In the genomic region with DNA sequence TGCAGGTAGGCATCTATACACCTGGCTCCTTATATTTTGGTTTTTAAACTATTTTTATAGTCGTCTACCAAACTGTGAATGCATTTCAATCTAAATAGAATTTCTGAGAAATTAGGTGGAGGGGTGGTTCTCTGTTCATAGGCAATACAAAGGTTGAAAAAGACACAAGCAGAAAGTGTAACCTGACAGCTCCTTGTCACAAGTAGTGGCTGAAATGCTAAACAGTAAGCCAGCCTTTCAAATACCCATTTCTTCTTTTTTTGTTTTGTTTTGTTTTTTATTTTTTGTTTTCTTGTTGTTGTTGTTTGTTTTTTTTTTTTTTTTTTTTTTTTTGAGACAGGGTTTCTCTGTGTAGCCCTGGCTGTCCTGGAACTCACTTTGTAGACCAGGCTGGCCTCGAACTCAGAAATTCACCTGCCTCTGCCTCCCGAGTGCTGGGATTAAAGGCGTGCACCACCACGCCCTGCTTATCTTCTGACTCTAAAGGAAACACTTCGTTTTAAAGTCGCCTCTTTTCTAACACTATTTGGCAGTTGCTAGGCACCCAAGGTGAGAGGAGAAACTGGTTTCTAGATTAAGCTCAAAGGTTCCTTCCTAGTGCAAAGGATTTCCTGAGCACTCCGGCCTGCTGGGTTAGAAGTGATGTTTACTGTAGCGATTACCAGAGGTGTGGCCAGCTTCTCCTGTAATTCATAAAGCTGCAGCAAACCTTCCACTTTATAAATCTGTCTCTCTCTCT, we compare ENCODE assay signal across 14 mouse cellular contexts. TPM values are rescaled to one million over a fixed set of nuclear protein-coding genes. Genes with fewer than 3 reads are reported as not detected.
DNase-seq lines count a peak whose midpoint lies in the region; ATAC-seq and TF ChIP-seq lines count a peak whose summit lies in the region.
"Had no signal": no experiment of that assay in that cellular context is flagged by ENCODE, and none has a peak within 500 bp of the region (broad histone marks: within the 10 kb centered on the region; RNA-seq: fewer than 3 reads in every experiment).

No protein-coding gene starts in this region.

- no peaks in the 10 kb centered on the region for H3K36me3 ChIP-seq in heart, embryonic 12.5 days
- no peaks in the 10 kb centered on the region for H3K36me3 ChIP-seq in intestine, embryonic 16.5 days (ENCODE audit: control insufficient read depth, insufficient read depth, low read length)
- H3K36me3 ChIP-seq in small intestine, adult 2 months (ENCODE audit: control insufficient read depth, insufficient read depth, low read length), result no peaks in the 10 kb centered on the region
- H3K36me3 ChIP-seq in hindbrain, embryonic 16.5 days (ENCODE audit: control insufficient read depth, insufficient read depth, low read length), result no peaks in the 10 kb centered on the region
- H3K36me3 ChIP-seq: limb, embryonic 10.5 days; midbrain, embryonic 12.5 days had no signal

- no peaks in the 10 kb centered on the region for H3K9me3 ChIP-seq in heart, embryonic 12.5 days (replicated peaks)
- no peaks in the 10 kb centered on the region for H3K9me3 ChIP-seq in intestine, embryonic 16.5 days (ENCODE audit: control insufficient read depth, low read length)
- no peaks in the 10 kb centered on the region for H3K9me3 ChIP-seq in hindbrain, embryonic 16.5 days (ENCODE audit: control insufficient read depth, low read length)
- H3K9me3 ChIP-seq: limb, embryonic 10.5 days; midbrain, embryonic 12.5 days had no signal

- TF ChIP-seq POLR2A in small intestine, adult 2 months (IDR thresholded peaks at IDR 0.05; ENCODE audit: low read depth, low read length), result no peak

- H3K9ac ChIP-seq in heart, embryonic 12.5 days, result no peak overlapping the region
- H3K9ac ChIP-seq in intestine, embryonic 16.5 days (ENCODE audit: low read depth, low read length), result no peak overlapping the region
- H3K9ac ChIP-seq in hindbrain, embryonic 16.5 days (ENCODE audit: low read depth, low read length), result no peak overlapping the region
- H3K9ac ChIP-seq: midbrain, embryonic 12.5 days had no signal

- no peak for ATAC-seq in heart, embryonic 12.5 days (ENCODE audit: insufficient number of reproducible peaks, low FRiP score)
- ATAC-seq in CD4-positive, CD25-positive, alpha-beta regulatory T cell, adult 4 months, result peak; percentile 52
- peak; percentile 74 for ATAC-seq in intestine, embryonic 16.5 days
- no peak for ATAC-seq in hindbrain, embryonic 16.5 days

- TF ChIP-seq CTCF in small intestine, adult 2 months (IDR thresholded peaks at IDR 0.05; ENCODE audit: extremely low read depth, insufficient read length, insufficient replicate concordance, low read depth, low read length), result no peak

- no peak overlapping the region for H3K4me3 ChIP-seq in heart, embryonic 12.5 days
- no peak overlapping the region for H3K4me3 ChIP-seq in intestine, embryonic 16.5 days (ENCODE audit: low read length)
- H3K4me3 ChIP-seq in small intestine, adult 2 months (ENCODE audit: low read depth, low read length), result no peak overlapping the region
- no peak overlapping the region for H3K4me3 ChIP-seq in hindbrain, embryonic 16.5 days (ENCODE audit: low read length)
- H3K4me3 ChIP-seq: limb, embryonic 10.5 days; midbrain, embryonic 12.5 days had no signal

- H3K27ac ChIP-seq in heart, embryonic 12.5 days (ENCODE audit: poor library complexity, severe bottlenecking), result no peak overlapping the region
- peak overlapping the region; percentile 68 for H3K27ac ChIP-seq in intestine, embryonic 16.5 days (ENCODE audit: low read length)
- peak overlapping the region; percentile 82 for H3K27ac ChIP-seq in small intestine, adult 2 months (ENCODE audit: insufficient read depth, low read depth, low read length)
- no peak overlapping the region for H3K27ac ChIP-seq in hindbrain, embryonic 16.5 days (ENCODE audit: low read depth, low read length)
- H3K27ac ChIP-seq: limb, embryonic 10.5 days; midbrain, embryonic 12.5 days had no signal

- peak; percentile 74 for DNase-seq in heart, adult 8-10 months (ENCODE audit: low spot score)
- no peak for DNase-seq in adipocyte (ENCODE audit: low spot score)
- DNase-seq in gastrocnemius, adult 8-10 months (ENCODE audit: low spot score in 2 of 2), result no peak
- DNase-seq: cerebellum, adult 11-12 months; heart, postnatal 36 days; kidney, postnatal 10 days had no signal

- WGBS in heart, embryonic 12.5 days, result 56% methylated on average over 9 of the region's 9 CpGs
- WGBS in intestine, embryonic 16.5 days, result 43% methylated on average over 9 of the region's 9 CpGs
- WGBS in small intestine, adult 2 months, result 23% methylated on average over 9 of the region's 9 CpGs
- 79% methylated on average over 9 of the region's 9 CpGs for whole genome bisulfite sequencing in hindbrain, embryonic 16.5 days

- H3K4me1 ChIP-seq in heart, embryonic 12.5 days (replicated peaks), result peaks cover 14% of the 10 kb centered on the region
- H3K4me1 ChIP-seq in intestine, embryonic 16.5 days (ENCODE audit: control insufficient read depth, insufficient read depth, low read length), result peaks cover 12% of the 10 kb centered on the region
- H3K4me1 ChIP-seq in small intestine, adult 2 months (ENCODE audit: control insufficient read depth, insufficient read depth, insufficient read length, low read length), result peaks cover 22% of the 10 kb centered on the region; the same call in 1 of the 2 replicates
- no peaks in the 10 kb centered on the region for H3K4me1 ChIP-seq in hindbrain, embryonic 16.5 days (ENCODE audit: control insufficient read depth, insufficient read depth, low read depth, low read length)
- H3K4me1 ChIP-seq: midbrain, embryonic 12.5 days had no signal

- no peaks in the 10 kb centered on the region for H3K27me3 ChIP-seq in heart, embryonic 12.5 days (replicated peaks)
- no peaks in the 10 kb centered on the region for H3K27me3 ChIP-seq in intestine, embryonic 16.5 days (replicated peaks; ENCODE audit: control insufficient read depth, insufficient read depth, low read length)
- no peaks in the 10 kb centered on the region for H3K27me3 ChIP-seq in small intestine, adult 2 months (ENCODE audit: control insufficient read depth, insufficient read depth, low read length)
- no peaks in the 10 kb centered on the region for H3K27me3 ChIP-seq in hindbrain, embryonic 16.5 days (replicated peaks; ENCODE audit: control insufficient read depth, insufficient read depth, low read length)
- H3K27me3 ChIP-seq: midbrain, embryonic 12.5 days had no signal

- no peak overlapping the region for H3K4me2 ChIP-seq in heart, embryonic 12.5 days
- H3K4me2 ChIP-seq in intestine, embryonic 16.5 days (ENCODE audit: low read depth, low read length), result no peak overlapping the region
- no peak overlapping the region for H3K4me2 ChIP-seq in hindbrain, embryonic 16.5 days (ENCODE audit: low read length)
- H3K4me2 ChIP-seq: midbrain, embryonic 12.5 days had no signal

RNA-seq across cellular contexts. Expression of gene Ifngr1, which starts 9.7 kb away (rescaled TPM):
- total RNA-seq in heart, adult 8-10 months (2022), result 10 to 100 TPM; 38.6 to 45.7 (median 39.3) TPM
- 31.0 and 33.0 TPM in 2 replicates for polyA plus RNA-seq in heart, embryonic 12.5 days (2016; fragmentation: Nextera tagmentation; extraction: Ambion mirVana)
- polyA plus RNA-seq in CD4-positive, CD25-positive, alpha-beta regulatory T cell, adult 4 months (2017; shearing (Covaris generic)), result 100 to 1,000 TPM; 424 to 434 TPM
- polyA plus RNA-seq in intestine, embryonic 16.5 days (2015; fragmentation: Nextera tagmentation; extraction: Ambion mirVana), result 108 and 115 TPM in 2 replicates
- polyA plus RNA-seq in small intestine, adult 2 months (2012; rRNA removed), result 17.7 and 37.4 TPM in 2 replicates
- total RNA-seq in gastrocnemius, adult 8-10 months (2022), result 10 to 100 TPM; 13.2 to 24.6 (median 20.5) TPM
- polyA plus RNA-seq in hindbrain, embryonic 16.5 days (2015; fragmentation: Nextera tagmentation; extraction: Ambion mirVana), result 25.6 and 26.5 TPM in 2 replicates

RNA-seq across cellular contexts. Expression of gene Il22ra2, which starts 39.8 kb away (rescaled TPM):
- total RNA-seq in heart, adult 8-10 months (2022), result not detected
- not detected in 2 replicates for polyA plus RNA-seq in heart, embryonic 12.5 days (2016; fragmentation: Nextera tagmentation; extraction: Ambion mirVana)
- polyA plus RNA-seq in CD4-positive, CD25-positive, alpha-beta regulatory T cell, adult 4 months (2017; shearing (Covaris generic)), result not detected
- not detected in 2 replicates for polyA plus RNA-seq in intestine, embryonic 16.5 days (2015; fragmentation: Nextera tagmentation; extraction: Ambion mirVana)
- 0.56 and 0.58 TPM in 2 replicates for polyA plus RNA-seq in small intestine, adult 2 months (2012; rRNA removed)
- not detected for total RNA-seq in gastrocnemius, adult 8-10 months (2022)
- polyA plus RNA-seq in hindbrain, embryonic 16.5 days (2015; fragmentation: Nextera tagmentation; extraction: Ambion mirVana), result not detected in 2 replicates
- total RNA-seq: heart, postnatal 36 days had no signal
- polyA plus RNA-seq: limb, embryonic 10.5 days; midbrain, embryonic 12.5 days; neural tube, embryonic 14.5 days had no signal

Comparison
In these comparisons a context has a peak if more than half of its experiments do, and no peak if none do; other contexts are left out.
1. ATAC-seq: peak in CD4-positive, CD25-positive, alpha-beta regulatory T cell, adult 4 months (single experiment) and intestine, embryonic 16.5 days (single experiment); none in heart, embryonic 12.5 days (single experiment) and hindbrain, embryonic 16.5 days (single experiment).
2. H3K27ac ChIP-seq: peak in intestine, embryonic 16.5 days (single experiment) and small intestine, adult 2 months (single experiment); none in heart, embryonic 12.5 days (single experiment) and hindbrain, embryonic 16.5 days (single experiment).